In the genomic region with DNA sequence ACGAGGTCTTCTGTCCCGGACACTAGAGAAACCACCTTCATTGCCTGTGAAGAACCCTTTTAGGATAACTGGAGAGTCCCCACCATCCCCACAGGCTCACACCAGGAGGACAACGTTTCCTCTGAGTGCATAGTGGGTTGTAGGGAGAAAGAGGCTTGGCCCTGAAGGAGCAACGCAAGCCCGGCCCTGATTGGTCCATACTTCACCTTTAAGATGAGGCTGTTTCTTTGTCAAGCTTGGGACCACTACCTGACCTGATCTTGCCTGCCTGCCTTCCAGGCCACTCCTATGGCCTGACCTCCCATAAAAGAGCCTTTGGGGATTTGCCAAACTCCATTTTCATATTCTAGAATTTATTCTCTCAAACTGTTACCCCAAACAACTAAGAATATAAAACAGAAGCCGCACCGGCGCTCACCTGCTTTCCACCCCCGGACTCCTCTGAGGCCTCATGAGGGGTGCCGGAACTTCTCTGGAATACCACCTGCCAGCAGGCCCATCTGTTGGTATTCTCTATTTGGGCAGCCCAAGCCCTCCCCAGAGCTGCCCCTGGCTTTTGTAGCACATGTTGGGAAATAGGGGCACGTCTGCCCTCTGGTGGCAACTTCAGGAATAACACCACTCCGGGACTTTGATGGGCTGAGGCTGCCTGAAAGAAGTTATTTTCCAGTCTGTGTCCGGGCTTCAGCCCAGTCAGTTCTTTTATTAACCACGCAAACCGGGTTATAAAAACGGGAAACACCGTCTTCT, we compare ENCODE assay signal across 8 mouse cellular contexts.
DNase-seq lines count a peak whose midpoint lies in the region; ATAC-seq and TF ChIP-seq lines count a peak whose summit lies in the region.

No protein-coding gene starts in this region.

- peak; percentile 76 for ATAC-seq in Patski
- ATAC-seq in forebrain, embryonic 16.5 days: peak; percentile 71
- peak; percentile 69; the same call in 1 of the 2 replicates for ATAC-seq in hindbrain, embryonic 13.5 days (ENCODE audit: low FRiP score)
- ATAC-seq in megakaryocyte, adult 5-6 weeks (ENCODE audit: poor library complexity, severe bottlenecking): peak; percentile 51

- no peaks in the 10 kb centered on the region for H3K36me3 ChIP-seq in forebrain, embryonic 16.5 days (ENCODE audit: control insufficient read depth, insufficient read depth)
- H3K36me3 ChIP-seq in hindbrain, embryonic 13.5 days: no peaks in the 10 kb centered on the region

- no peaks in the 10 kb centered on the region for H3K9me3 ChIP-seq in forebrain, embryonic 16.5 days (ENCODE audit: control insufficient read depth, low read length)
- H3K9me3 ChIP-seq in hindbrain, embryonic 13.5 days: no peaks in the 10 kb centered on the region

- POLR2A ChIA-PET in Patski (lab: Charles Lee): no interaction called here

- H3K9ac ChIP-seq in forebrain, embryonic 16.5 days (replicated peaks; ENCODE audit: low read depth, low read length): no peak overlapping the region
- no peak overlapping the region for H3K9ac ChIP-seq in hindbrain, embryonic 13.5 days

- peak; percentile 19 for DNase-seq in Patski (ENCODE audit: low read depth, low spot score)
- peak; percentile 98 for DNase-seq in cerebellum, adult 11-12 months
- DNase-seq in layer of hippocampus, postnatal 25 days (ENCODE audit: extremely low spot score in 1 of 2, low spot score in 1 of 2): peak; percentile 87 to 95
- peak; percentile 82 for DNase-seq in right cerebral cortex, postnatal 14 days
- peak; percentile 74 for DNase-seq in urinary bladder, postnatal 25 days (ENCODE audit: low spot score)

- in situ Hi-C loops in Patski (cut with MboI; ENCODE audit: low pct_unique_long_range_greater_than_20kb): no loop called here

- no peaks in the 10 kb centered on the region for H3K4me1 ChIP-seq in forebrain, embryonic 16.5 days (replicated peaks; ENCODE audit: control insufficient read depth, insufficient read depth, low read length)
- peaks cover 6% of the 10 kb centered on the region for H3K4me1 ChIP-seq in hindbrain, embryonic 13.5 days (replicated peaks)

- CTCF ChIA-PET in Patski (lab: Charles Lee): interaction anchor here (0.6 to 2.1 kb wide), 5 partner anchors 9 to 55 kb away, joined by 3 to 7 read pairs (median 4); no protein-coding TSS in a partner anchor

- no peak overlapping the region for H3K27ac ChIP-seq in forebrain, embryonic 16.5 days (ENCODE audit: low read length)
- no peak overlapping the region for H3K27ac ChIP-seq in hindbrain, embryonic 13.5 days

- H3K4me2 ChIP-seq in forebrain, embryonic 16.5 days (ENCODE audit: low read length): no peak overlapping the region
- H3K4me2 ChIP-seq in hindbrain, embryonic 13.5 days: 0 out of 2 replicates have a peak overlapping the region, but pooled peaks have one; percentile 6

- peak; percentile 88 for TF ChIP-seq CTCF in Patski (IDR thresholded peaks at IDR 0.05)

- no peak overlapping the region for H3K4me3 ChIP-seq in forebrain, embryonic 16.5 days (replicated peaks; ENCODE audit: low read length)
- no peak overlapping the region for H3K4me3 ChIP-seq in hindbrain, embryonic 13.5 days

- 23% methylated on average over 17 of the region's 17 CpGs for WGBS in forebrain, embryonic 16.5 days
- 31% methylated on average over 17 of the region's 17 CpGs for WGBS in hindbrain, embryonic 13.5 days

- peaks cover 12% of the 10 kb centered on the region for H3K27me3 ChIP-seq in Patski
- no peaks in the 10 kb centered on the region for H3K27me3 ChIP-seq in forebrain, embryonic 16.5 days (replicated peaks; ENCODE audit: control insufficient read depth, insufficient read depth, low read length)
- H3K27me3 ChIP-seq in hindbrain, embryonic 13.5 days: no peaks in the 10 kb centered on the region

Comparison
In these comparisons a context has a peak if more than half of its experiments do, and no peak if none do; other contexts are left out.
1. DNase-seq: peak in every context shown above with its lines; median percentile 98 in cerebellum, adult 11-12 months; 91 in layer of hippocampus, postnatal 25 days; 82 in right cerebral cortex, postnatal 14 days; 74 in urinary bladder, postnatal 25 days; 19 in Patski.